In genomic region chr14:86385136-86385535, GRCm38 (mm10) we compare ENCODE assay signal across 29 mouse cellular contexts.
DNase-seq lines count a peak whose midpoint lies in the region; ATAC-seq and TF ChIP-seq lines count a peak whose summit lies in the region.
"Had no signal": no experiment of that assay in that cellular context is flagged by ENCODE, and none has a peak within 500 bp of the region (broad histone marks: within the 10 kb centered on the region; RNA-seq: fewer than 3 reads in every experiment).

No protein-coding gene starts in this region.

- H3K4me3 ChIP-seq in kidney, adult 2 months (ENCODE audit: insufficient read depth, low read depth, low read length), result no peak overlapping the region
- H3K4me3 ChIP-seq: forebrain, embryonic 13.5 days; heart, embryonic 13.5 days; limb, embryonic 10.5 days; limb, embryonic 15.5 days; liver, embryonic 13.5 days; midbrain, embryonic 13.5 days; neural tube, embryonic 13.5 days had no signal

- 49% methylated on average over 6 of the region's 6 CpGs for WGBS in kidney, adult 2 months

- no peak overlapping the region for H3K27ac ChIP-seq in kidney, adult 2 months (ENCODE audit: insufficient read depth, low read depth, low read length)
- H3K27ac ChIP-seq: forebrain, embryonic 13.5 days; heart, embryonic 13.5 days; hindbrain, embryonic 14.5 days; kidney, postnatal 0 days; limb, embryonic 10.5 days; limb, embryonic 15.5 days; liver, embryonic 13.5 days; macrophage; midbrain, embryonic 13.5 days; neural tube, embryonic 13.5 days had no signal

- H3K36me3 ChIP-seq in kidney, adult 2 months (ENCODE audit: control insufficient read depth, insufficient read depth, low read length), result no peaks in the 10 kb centered on the region
- H3K36me3 ChIP-seq: heart, embryonic 13.5 days; limb, embryonic 10.5 days; limb, embryonic 15.5 days; liver, embryonic 13.5 days; midbrain, embryonic 13.5 days; neural tube, embryonic 13.5 days had no signal

- no peaks in the 10 kb centered on the region for H3K4me1 ChIP-seq in kidney, adult 2 months (ENCODE audit: control insufficient read depth, insufficient read depth, low read length)
- H3K4me1 ChIP-seq: forebrain, embryonic 13.5 days; heart, embryonic 13.5 days; limb, embryonic 10.5 days; limb, embryonic 15.5 days; liver, embryonic 13.5 days; midbrain, embryonic 13.5 days; neural tube, embryonic 13.5 days had no signal

- no peaks in the 10 kb centered on the region for H3K27me3 ChIP-seq in kidney, adult 2 months (replicated peaks; ENCODE audit: control insufficient read depth, insufficient read depth, low read length)
- H3K27me3 ChIP-seq: CH12.LX; forebrain, embryonic 13.5 days; heart, embryonic 13.5 days; limb, embryonic 15.5 days; liver, embryonic 13.5 days; midbrain, embryonic 13.5 days; neural tube, embryonic 13.5 days had no signal

- no peak for TF ChIP-seq CTCF in kidney, adult 2 months (conservative IDR thresholded peaks at IDR 0.05; ENCODE audit: insufficient read depth, insufficient read length, low read depth, low read length)

- TF ChIP-seq POLR2A in kidney, adult 2 months (IDR thresholded peaks at IDR 0.05; ENCODE audit: low read depth, low read length), result no peak

- peak; percentile 13 to 78 for DNase-seq in adrenal gland, adult (ENCODE audit: inconsistent age in 2 of 2, low spot score in 1 of 2)
- no peak for DNase-seq in adrenal gland, postnatal 25 days
- peak; percentile 9 for DNase-seq in kidney, adult 2 months
- no peak for DNase-seq in kidney, adult 18-20 months
- DNase-seq in lung, postnatal 10 days, result peak; percentile 6
- DNase-seq in lung, postnatal 25 days (ENCODE audit: low spot score), result no peak
- DNase-seq: cerebellum, adult 2 months; cerebellum, postnatal 14 days; gastrocnemius, postnatal 25 days; heart, postnatal 10 days; layer of hippocampus, adult 9-11 months; liver, embryonic 13.5 days; lung, adult 18-20 months; retina, postnatal 1 day; right cerebral cortex, postnatal 25 days; spleen, adult 18-20 months; thymus, postnatal 14 days had no signal

- ATAC-seq in granulocyte monocyte progenitor cell, adult 5-6 weeks (replicated peaks; ENCODE audit: poor library complexity, severe bottlenecking), result no peak
- ATAC-seq: forebrain, embryonic 13.5 days; intestine, postnatal 0 days; midbrain, embryonic 13.5 days had no signal

Comparison
In these comparisons a context has a peak if more than half of its experiments do, and no peak if none do; other contexts are left out.
1. DNase-seq: peak in adrenal gland, adult (2 of 2), kidney, adult 2 months (single experiment) and lung, postnatal 10 days (single experiment); none in adrenal gland, postnatal 25 days (single experiment), kidney, adult 18-20 months (single experiment) and lung, postnatal 25 days (single experiment).